Mouse (Mus musculus) CH12.LX (cell line): ENCODE data around the gene 1600002K03Rik.

ENCODE experiments used
- BHLHE40 ChIP-seq: IDR thresholded peaks from 2 replicates; pipeline ENCODE4 v1.6.1; 2011; ENCODE audit warnings: mild to moderate bottlenecking, low read depth, low read length, improper control_type of control experiment
- CHD1 ChIP-seq: IDR thresholded peaks from 2 replicates; pipeline ENCODE4 v1.6.1; 2012; ENCODE audit warnings: low read depth, low read length, improper control_type of control experiment, inconsistent platforms
- CTCF ChIP-seq, 2 experiments: IDR thresholded peaks in 1 of 2; conservative IDR thresholded peaks in 1 of 2; 2 replicates each; pipeline ENCODE4 v1.5.1; 2011 to 2012; ENCODE audit warnings: low read depth in 2 of 2, low read length in 2 of 2, improper control_type of control experiment in 1 of 2, inconsistent platforms in 1 of 2, mild to moderate bottlenecking in 1 of 2, moderate library complexity in 1 of 2
- E2F4 ChIP-seq: IDR thresholded peaks from 2 replicates; pipeline ENCODE4 v1.6.1; 2011; ENCODE audit warnings: low read depth, low read length, improper control_type of control experiment; ENCODE audit not compliant: insufficient replicate concordance
- ETS1 ChIP-seq: conservative IDR thresholded peaks from 2 replicates; pipeline ENCODE4 v1.6.1; 2012; ENCODE audit warnings: low read depth, mild to moderate bottlenecking, inconsistent platforms, low read length, improper control_type of control experiment, moderate library complexity
- HCFC1 ChIP-seq: IDR thresholded peaks from 2 replicates; pipeline ENCODE4 v1.6.1; 2012; ENCODE audit warnings: low read depth, mild to moderate bottlenecking, inconsistent platforms, low read length, improper control_type of control experiment
- MAFK ChIP-seq: IDR thresholded peaks from 2 replicates; pipeline ENCODE4 v1.6.1; 2011; ENCODE audit warnings: low read length, improper control_type of control experiment; ENCODE audit not compliant: insufficient replicate concordance
- MAX ChIP-seq: IDR thresholded peaks from 2 replicates; pipeline ENCODE4 v1.6.1; 2011; ENCODE audit warnings: low read length, improper control_type of control experiment
- NELFE ChIP-seq: IDR thresholded peaks from 2 replicates; pipeline ENCODE4 v1.6.1; 2011; ENCODE audit warnings: low read depth, low read length, improper control_type of control experiment
- POLR2A ChIP-seq: IDR thresholded peaks from 2 replicates; pipeline ENCODE4 v1.6.1; 2011; ENCODE audit warnings: low read depth, mild to moderate bottlenecking, improper control_type of control experiment, low read length
- POLR2AphosphoS2 ChIP-seq: IDR thresholded peaks from 2 replicates; pipeline ENCODE4 v1.6.1; 2011; ENCODE audit warnings: low read depth, low read length, improper control_type of control experiment
- ZC3H11A ChIP-seq: IDR thresholded peaks from 2 replicates; pipeline ENCODE4 v1.6.1; 2012; ENCODE audit warnings: low read depth, mild to moderate bottlenecking, inconsistent platforms, low read length, improper control_type of control experiment
- ZMIZ1 ChIP-seq: IDR thresholded peaks from 2 replicates; pipeline ENCODE4 v1.6.1; 2012; ENCODE audit warnings: low read depth, mild to moderate bottlenecking, inconsistent platforms, low read length, improper control_type of control experiment

DNA sequence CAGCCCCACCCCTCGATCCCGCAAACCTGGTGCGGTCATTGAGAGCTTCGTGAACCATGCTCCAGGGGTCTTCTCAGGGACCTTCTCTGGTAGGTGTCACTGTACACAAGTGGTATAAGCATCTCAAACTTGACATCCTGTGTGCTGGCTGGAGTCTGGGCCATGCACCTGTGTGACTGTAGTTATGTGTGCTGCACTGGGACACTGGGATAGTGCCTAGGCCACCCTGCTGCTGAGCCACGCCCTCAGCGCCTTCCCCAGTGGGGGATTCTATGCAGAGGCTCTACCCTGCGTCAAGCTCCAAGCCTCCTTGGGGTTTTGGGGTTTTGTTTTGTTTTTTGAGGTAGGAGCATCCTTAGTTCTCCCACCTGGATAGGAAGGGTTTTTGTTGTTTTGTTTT lies 18.4 kb upstream of the 1600002K03Rik start:
- TF ChIP-seq ETS1 (no peak), POLR2A (no peak), POLR2AphosphoS2 (no peak), CHD1 (no peak), MAX (no peak), ZC3H11A (no peak), CTCF (conservative IDR thresholded peaks at IDR 0.05 in 1 of 2, IDR thresholded peaks at IDR 0.05 in 1 of 2; ENCODE audit: low read depth in 2 of 2, low read length in 2 of 2) (no peak), E2F4 (no peak), BHLHE40 (no peak), MAFK (no peak), NELFE (no peak), ZMIZ1 (no peak), HCFC1 (no peak)
